Mouse (Mus musculus): ENCODE measurements around the gene Ntpcr. TPM values are rescaled to one million over a fixed set of nuclear protein-coding genes. Genes with fewer than 3 reads are reported as not detected.

Gene Ntpcr
- polyA plus RNA-seq, 1 experiment from 2014 or later = 29.3 TPM

GRCm38 (mm10) chr8:125773281-125773803, 43.6 kb downstream of the Ntpcr start:
- WGBS = 41% methylated on average over 7 of the region's 7 CpGs
- no peaks in the 10 kb centered on the region for H3K27me3 ChIP-seq (ENCODE audit: control insufficient read depth, insufficient read depth, low read length)
- no peaks in the 10 kb centered on the region for H3K4me1 ChIP-seq (ENCODE audit: control insufficient read depth, insufficient read depth, low read length)
- H3K36me3 ChIP-seq (ENCODE audit: control insufficient read depth, insufficient read depth, low read length) = peaks cover 19% of the 10 kb centered on the region; the same call in 1 of the 2 replicates
- ATAC-seq (ENCODE audit: low FRiP score, low TSS enrichment) (no peak), DNase-seq (no peak)
- H3K4me2 ChIP-seq (ENCODE audit: low read length) = no peak overlapping the region
- H3K9ac ChIP-seq (replicated peaks; ENCODE audit: low read length) = no peak overlapping the region
- H3K4me3 ChIP-seq (replicated peaks; ENCODE audit: low read depth, low read length) = no peak overlapping the region
- H3K27ac ChIP-seq (replicated peaks; ENCODE audit: low read depth, low read length) = no peak overlapping the region
- H3K9me3 ChIP-seq (ENCODE audit: control insufficient read depth, low read length) = no peaks in the 10 kb centered on the region

DNA sequence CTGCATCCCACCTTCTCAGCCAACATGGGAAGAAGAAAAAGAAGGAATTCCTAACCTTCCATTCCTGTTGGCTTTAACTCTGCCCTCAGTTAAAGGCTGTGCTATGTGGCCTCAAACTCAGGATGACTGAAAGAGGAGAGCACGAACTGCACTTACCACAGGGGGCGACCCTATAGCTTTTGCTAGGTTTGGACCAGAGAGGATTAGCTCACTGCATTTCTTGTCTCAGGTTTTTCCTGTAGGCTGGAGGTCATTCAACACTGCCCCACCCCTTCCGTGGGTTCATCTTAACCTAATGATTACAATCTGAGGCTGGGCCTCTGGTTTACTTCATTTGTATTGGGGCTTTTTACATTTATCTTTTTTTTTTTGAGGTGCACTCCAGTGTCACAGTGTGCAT, 45.3 kb downstream of the Ntpcr start:
- H3K4me2 ChIP-seq (ENCODE audit: low read length) = no peak overlapping the region
- ATAC-seq (ENCODE audit: low FRiP score, low TSS enrichment) (no peak), DNase-seq (no peak)
- 68% methylated on average over 3 of the region's 3 CpGs for WGBS
- no peak overlapping the region for H3K9ac ChIP-seq (replicated peaks; ENCODE audit: low read length)
- no peak overlapping the region for H3K27ac ChIP-seq (replicated peaks; ENCODE audit: low read depth, low read length)
- H3K4me1 ChIP-seq (ENCODE audit: control insufficient read depth, insufficient read depth, low read length) = no peaks in the 10 kb centered on the region
- H3K9me3 ChIP-seq (ENCODE audit: control insufficient read depth, low read length) = no peaks in the 10 kb centered on the region
- peaks cover 18% of the 10 kb centered on the region; the same call in 1 of the 2 replicates for H3K36me3 ChIP-seq (ENCODE audit: control insufficient read depth, insufficient read depth, low read length)
- H3K4me3 ChIP-seq (replicated peaks; ENCODE audit: low read depth, low read length) = no peak overlapping the region
- H3K27me3 ChIP-seq (ENCODE audit: control insufficient read depth, insufficient read depth, low read length) = no peaks in the 10 kb centered on the region

- no peaks in the 10 kb centered on the region for H3K27me3 ChIP-seq (ENCODE audit: control insufficient read depth, insufficient read depth, low read length)
- WGBS = 88% methylated on average over 3 of the region's 3 CpGs
- no peak overlapping the region for H3K4me2 ChIP-seq (ENCODE audit: low read length)
- H3K36me3 ChIP-seq (ENCODE audit: control insufficient read depth, insufficient read depth, low read length) = peaks cover 13% of the 10 kb centered on the region; the same call in 1 of the 2 replicates
- H3K27ac ChIP-seq (replicated peaks; ENCODE audit: low read depth, low read length) = no peak overlapping the region
- no peak overlapping the region for H3K4me3 ChIP-seq (replicated peaks; ENCODE audit: low read depth, low read length)
- ATAC-seq (ENCODE audit: low FRiP score, low TSS enrichment) = no peak
- H3K9me3 ChIP-seq (ENCODE audit: control insufficient read depth, low read length) = no peaks in the 10 kb centered on the region
- H3K4me1 ChIP-seq (ENCODE audit: control insufficient read depth, insufficient read depth, low read length) = no peaks in the 10 kb centered on the region
- DNase-seq = no peak
- no peak overlapping the region for H3K9ac ChIP-seq (replicated peaks; ENCODE audit: low read length)
Observed at GRCm38 (mm10) chr8:125776314-125776713, 46.6 kb downstream of the Ntpcr start.

DNA sequence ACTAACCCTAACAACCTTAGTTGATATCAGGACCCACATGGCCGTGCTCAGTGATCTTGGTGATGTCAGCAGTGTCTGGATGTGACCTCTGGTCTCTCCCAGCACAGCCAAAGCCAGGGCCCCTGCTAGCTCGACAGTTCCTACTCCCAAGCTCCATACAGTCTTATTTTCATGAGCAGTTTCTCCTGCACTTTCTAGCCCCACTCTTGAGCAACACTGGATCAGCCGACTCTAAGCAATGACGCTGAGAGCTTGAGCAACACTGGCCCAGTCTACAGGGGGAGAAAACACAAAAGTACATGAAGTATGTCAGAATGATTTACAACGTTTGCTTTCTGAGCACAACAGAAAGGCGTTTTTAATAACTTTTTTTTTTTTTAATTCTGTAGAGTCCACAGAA, 47.0 kb downstream of the Ntpcr start:
- no peaks in the 10 kb centered on the region for H3K27me3 ChIP-seq (ENCODE audit: control insufficient read depth, insufficient read depth, low read length)
- WGBS = 82% methylated on average over 6 of the region's 6 CpGs
- ATAC-seq (ENCODE audit: low FRiP score, low TSS enrichment) = no peak

GRCm38 (mm10) chr8:125777478-125778164, 47.9 kb downstream of the Ntpcr start:
- WGBS = 82% methylated on average over 12 of the region's 12 CpGs
- Histone ChIP-seq H3K4me2 (ENCODE audit: low read length) (no peak overlapping the region), H3K27me3 (ENCODE audit: control insufficient read depth, insufficient read depth, low read length) (no peaks in the 10 kb centered on the region), H3K9me3 (ENCODE audit: control insufficient read depth, low read length) (no peaks in the 10 kb centered on the region), H3K36me3 (ENCODE audit: control insufficient read depth, insufficient read depth, low read length) (peaks cover 6% of the 10 kb centered on the region; the same call in 1 of the 2 replicates), H3K27ac (replicated peaks; ENCODE audit: low read depth, low read length) (no peak overlapping the region), H3K4me3 (replicated peaks; ENCODE audit: low read depth, low read length) (no peak overlapping the region), H3K9ac (replicated peaks; ENCODE audit: low read length) (no peak overlapping the region), H3K4me1 (ENCODE audit: control insufficient read depth, insufficient read depth, low read length) (no peaks in the 10 kb centered on the region)
- DNase-seq = no peak
- no peak for ATAC-seq (ENCODE audit: low FRiP score, low TSS enrichment)

More for the DNA sequence above, 47.0 kb downstream of the Ntpcr start:
- Histone ChIP-seq H3K9me3 (ENCODE audit: control insufficient read depth, low read length) (no peaks in the 10 kb centered on the region), H3K4me3 (replicated peaks; ENCODE audit: low read depth, low read length) (no peak overlapping the region), H3K4me2 (ENCODE audit: low read length) (no peak overlapping the region), H3K4me1 (ENCODE audit: control insufficient read depth, insufficient read depth, low read length) (no peaks in the 10 kb centered on the region), H3K27ac (replicated peaks; ENCODE audit: low read depth, low read length) (no peak overlapping the region), H3K36me3 (ENCODE audit: control insufficient read depth, insufficient read depth, low read length) (peaks cover 9% of the 10 kb centered on the region; the same call in 1 of the 2 replicates), H3K9ac (replicated peaks; ENCODE audit: low read length) (no peak overlapping the region)
- no peak for DNase-seq

DNA sequence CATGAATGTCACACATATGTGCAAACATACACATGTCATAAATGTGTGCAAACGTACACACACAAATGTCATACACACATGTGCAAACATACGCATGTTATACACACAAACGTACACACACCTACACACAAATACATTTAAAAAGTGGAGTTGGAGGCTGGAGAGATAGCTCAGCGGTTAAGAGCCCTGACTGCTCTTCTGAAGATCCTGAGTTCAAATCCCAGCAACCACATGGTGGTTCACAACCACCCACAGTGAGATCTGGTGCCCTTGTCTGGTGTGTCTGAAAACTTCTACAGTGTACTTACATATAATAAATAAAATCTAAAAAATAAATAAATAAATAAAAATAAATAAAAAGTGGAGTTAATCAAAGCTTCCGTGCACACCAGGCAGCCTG, 49.2 kb downstream of the Ntpcr start:
- Histone ChIP-seq H3K36me3 (ENCODE audit: control insufficient read depth, insufficient read depth, low read length) (no peaks in the 10 kb centered on the region), H3K4me1 (ENCODE audit: control insufficient read depth, insufficient read depth, low read length) (no peaks in the 10 kb centered on the region), H3K9ac (replicated peaks; ENCODE audit: low read length) (no peak overlapping the region), H3K27ac (replicated peaks; ENCODE audit: low read depth, low read length) (no peak overlapping the region), H3K27me3 (ENCODE audit: control insufficient read depth, insufficient read depth, low read length) (no peaks in the 10 kb centered on the region), H3K4me3 (replicated peaks; ENCODE audit: low read depth, low read length) (no peak overlapping the region), H3K9me3 (ENCODE audit: control insufficient read depth, low read length) (no peaks in the 10 kb centered on the region), H3K4me2 (ENCODE audit: low read length) (no peak overlapping the region)
- 92% methylated on average over 5 of the region's 5 CpGs for WGBS
- ATAC-seq (ENCODE audit: low FRiP score, low TSS enrichment) (no peak), DNase-seq (no peak)

DNA sequence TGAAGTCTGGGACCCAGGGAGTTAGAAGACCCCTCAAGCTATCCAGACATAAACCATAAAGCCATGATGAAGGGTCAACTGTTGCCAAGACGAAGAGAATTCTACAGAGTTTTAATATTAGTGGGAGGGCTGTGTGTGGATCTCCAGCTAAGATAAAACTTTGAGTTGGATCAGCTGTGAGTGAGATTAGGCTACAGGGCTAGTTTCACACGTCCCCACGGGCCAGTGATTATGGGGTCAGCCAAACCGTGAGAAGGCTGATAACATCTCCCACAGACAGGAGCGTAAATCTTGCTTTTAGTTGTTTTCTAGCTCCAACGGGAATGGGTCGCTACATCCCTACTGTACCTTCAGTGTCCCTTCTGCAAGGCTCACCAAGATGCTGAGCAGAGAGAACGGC, 49.9 kb downstream of the Ntpcr start:
- no peaks in the 10 kb centered on the region for H3K27me3 ChIP-seq (ENCODE audit: control insufficient read depth, insufficient read depth, low read length)
- DNase-seq = no peak
- no peak overlapping the region for H3K9ac ChIP-seq (replicated peaks; ENCODE audit: low read length)
- H3K9me3 ChIP-seq (ENCODE audit: control insufficient read depth, low read length) = no peaks in the 10 kb centered on the region
- WGBS = 77% methylated on average over 8 of the region's 8 CpGs
- no peaks in the 10 kb centered on the region for H3K4me1 ChIP-seq (ENCODE audit: control insufficient read depth, insufficient read depth, low read length)
- H3K4me3 ChIP-seq (replicated peaks; ENCODE audit: low read depth, low read length) = no peak overlapping the region
- no peak overlapping the region for H3K4me2 ChIP-seq (ENCODE audit: low read length)
- no peak for ATAC-seq (ENCODE audit: low FRiP score, low TSS enrichment)
- no peaks in the 10 kb centered on the region for H3K36me3 ChIP-seq (ENCODE audit: control insufficient read depth, insufficient read depth, low read length)
- H3K27ac ChIP-seq (replicated peaks; ENCODE audit: low read depth, low read length) = no peak overlapping the region

GRCm38 (mm10) chr8:125782161-125782560, 52.4 kb downstream of the Ntpcr start:
- Histone ChIP-seq H3K9ac (replicated peaks; ENCODE audit: low read length) (no peak overlapping the region), H3K4me1 (ENCODE audit: control insufficient read depth, insufficient read depth, low read length) (0 out of 2 replicates have a peak, but pooled peaks cover 1% of the 10 kb centered on the region), H3K27ac (replicated peaks; ENCODE audit: low read depth, low read length) (no peak overlapping the region), H3K4me3 (replicated peaks; ENCODE audit: low read depth, low read length) (no peak overlapping the region), H3K4me2 (ENCODE audit: low read length) (no peak overlapping the region), H3K9me3 (ENCODE audit: control insufficient read depth, low read length) (no peaks in the 10 kb centered on the region), H3K36me3 (ENCODE audit: control insufficient read depth, insufficient read depth, low read length) (no peaks in the 10 kb centered on the region), H3K27me3 (ENCODE audit: control insufficient read depth, insufficient read depth, low read length) (no peaks in the 10 kb centered on the region)
- ATAC-seq (ENCODE audit: low FRiP score, low TSS enrichment) (no peak), DNase-seq (no peak)
- WGBS = 69% methylated on average over 3 of the region's 3 CpGs

GRCm38 (mm10) chr8:125786886-125787285, 57.1 kb downstream of the Ntpcr start:
- H3K27me3 ChIP-seq (ENCODE audit: control insufficient read depth, insufficient read depth, low read length) = no peaks in the 10 kb centered on the region
- ATAC-seq (ENCODE audit: low FRiP score, low TSS enrichment) (no peak), DNase-seq (no peak)
- no peak overlapping the region for H3K4me2 ChIP-seq (ENCODE audit: low read length)
- no peak overlapping the region; the same call in 1 of the 2 replicates for H3K27ac ChIP-seq (replicated peaks; ENCODE audit: low read depth, low read length)
- peaks cover 11% of the 10 kb centered on the region; the same call in 1 of the 2 replicates for H3K4me1 ChIP-seq (ENCODE audit: control insufficient read depth, insufficient read depth, low read length)
- no peak overlapping the region; the same call in 1 of the 2 replicates for H3K9ac ChIP-seq (replicated peaks; ENCODE audit: low read length)
- no peaks in the 10 kb centered on the region for H3K9me3 ChIP-seq (ENCODE audit: control insufficient read depth, low read length)
- no peaks in the 10 kb centered on the region for H3K36me3 ChIP-seq (ENCODE audit: control insufficient read depth, insufficient read depth, low read length)
- no peak overlapping the region for H3K4me3 ChIP-seq (replicated peaks; ENCODE audit: low read depth, low read length)
- WGBS = 63% methylated on average over 7 of the region's 7 CpGs

Measured in midbrain, embryonic 14.5 days (tissue).